Mouse (Mus musculus): ENCODE results near the gene Sema3c. TPM values are rescaled to one million over a fixed set of nuclear protein-coding genes. Genes with fewer than 3 reads are reported as not detected.

The Sema3c gene
- total and polyA plus RNA-seq, 2 experiments from 2014 or later, result 21.6 to 53.7 TPM

- H3K9ac ChIP-seq, result no peak overlapping the region
- no peaks in the 10 kb centered on the region for H3K4me1 ChIP-seq (ENCODE audit: insufficient read depth)
- no peak for ATAC-seq
- TF ChIP-seq CTCF (IDR thresholded peaks at IDR 0.05; ENCODE audit: low read depth), result no peak
- no peak overlapping the region for H3K27ac ChIP-seq (ENCODE audit: low read depth, low read length)
- H3K4me3 ChIP-seq (ENCODE audit: low read depth, low read length), result no peak overlapping the region
- no peaks in the 10 kb centered on the region for H3K27me3 ChIP-seq (ENCODE audit: insufficient read depth, low read length)
- H3K9me3 ChIP-seq (ENCODE audit: low read length), result no peaks in the 10 kb centered on the region
- 78% methylated on average over 5 of the region's 5 CpGs for WGBS
- H3K4me2 ChIP-seq (ENCODE audit: low read depth), result no peak overlapping the region
- H3K36me3 ChIP-seq (ENCODE audit: insufficient read depth), result no peaks in the 10 kb centered on the region
- no peak for DNase-seq
Measured at GRCm38 (mm10) chr5:17689604-17690003, 115.5 kb downstream of the Sema3c start.

DNA sequence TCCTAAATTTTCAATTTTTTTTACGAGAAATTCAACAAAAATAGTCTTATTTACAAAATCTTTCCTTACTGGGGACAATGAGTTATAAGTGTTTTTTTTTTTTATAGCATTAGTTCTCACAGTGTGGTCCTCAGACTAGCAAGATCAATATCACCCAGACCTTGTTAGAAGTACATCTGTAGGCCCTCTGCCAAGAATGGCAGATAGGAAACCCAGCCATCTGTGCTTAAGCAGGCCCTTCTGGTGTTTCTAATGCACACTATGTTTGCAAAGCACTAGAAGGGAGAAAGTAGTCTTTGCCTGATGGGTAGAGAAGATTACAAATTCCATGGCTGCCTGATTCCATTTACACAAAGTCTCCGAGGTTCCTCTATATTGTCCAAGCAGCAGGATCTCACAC, 121.3 kb downstream of the Sema3c start:
- Histone ChIP-seq H3K4me1 (ENCODE audit: insufficient read depth) (no peaks in the 10 kb centered on the region), H3K27ac (ENCODE audit: low read depth, low read length) (no peak overlapping the region), H3K27me3 (ENCODE audit: insufficient read depth, low read length) (no peaks in the 10 kb centered on the region), H3K36me3 (ENCODE audit: insufficient read depth) (no peaks in the 10 kb centered on the region), H3K9ac (no peak overlapping the region), H3K4me2 (ENCODE audit: low read depth) (no peak overlapping the region), H3K4me3 (ENCODE audit: low read depth, low read length) (no peak overlapping the region), H3K9me3 (ENCODE audit: low read length) (no peaks in the 10 kb centered on the region)
- WGBS, result 74% methylated on average over 2 of the region's 2 CpGs
- no peak for TF ChIP-seq CTCF (IDR thresholded peaks at IDR 0.05; ENCODE audit: low read depth)
- ATAC-seq (0 out of 2 replicates have a peak, but pooled peaks have one; percentile 16), DNase-seq (no peak)

GRCm38 (mm10) chr5:17698905-17699304, 124.8 kb downstream of the Sema3c start:
- H3K9me3 ChIP-seq (ENCODE audit: low read length), result no peaks in the 10 kb centered on the region
- ATAC-seq, result peak; percentile 29; the same call in 1 of the 2 replicates
- no peaks in the 10 kb centered on the region for H3K36me3 ChIP-seq (ENCODE audit: insufficient read depth)
- H3K4me2 ChIP-seq (ENCODE audit: low read depth), result no peak overlapping the region
- no peak overlapping the region for H3K27ac ChIP-seq (ENCODE audit: low read depth, low read length)
- DNase-seq, result peak; percentile 23
- no peak overlapping the region for H3K4me3 ChIP-seq (ENCODE audit: low read depth, low read length)
- H3K27me3 ChIP-seq (ENCODE audit: insufficient read depth, low read length), result no peaks in the 10 kb centered on the region
- no peak overlapping the region for H3K9ac ChIP-seq
- TF ChIP-seq CTCF (IDR thresholded peaks at IDR 0.05; ENCODE audit: low read depth), result no peak
- 66% methylated on average over 2 of the region's 2 CpGs for WGBS
- H3K4me1 ChIP-seq (ENCODE audit: insufficient read depth), result no peaks in the 10 kb centered on the region

DNA sequence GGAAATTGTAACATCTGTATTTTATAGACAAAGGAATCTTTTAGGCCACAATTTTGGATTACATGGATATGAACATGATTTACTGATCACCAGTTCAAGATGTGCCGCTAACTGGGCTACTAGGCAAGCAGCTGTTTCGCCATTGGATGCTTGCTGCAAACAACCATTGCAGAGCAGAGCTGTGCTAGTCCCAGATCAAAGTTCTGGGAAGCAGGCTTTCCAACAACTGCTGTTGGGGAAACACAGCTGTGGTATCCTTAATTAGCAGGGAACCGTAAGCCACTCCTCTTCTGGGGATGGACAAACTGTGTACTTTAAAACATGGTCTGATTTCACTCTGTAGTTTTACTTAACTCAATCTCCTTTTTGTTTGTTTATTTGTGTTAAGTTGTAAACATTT, 130.1 kb downstream of the Sema3c start:
- Histone ChIP-seq H3K4me1 (ENCODE audit: insufficient read depth) (no peaks in the 10 kb centered on the region), H3K9ac (no peak overlapping the region), H3K4me2 (ENCODE audit: low read depth) (no peak overlapping the region), H3K36me3 (ENCODE audit: insufficient read depth) (no peaks in the 10 kb centered on the region), H3K27me3 (ENCODE audit: insufficient read depth, low read length) (no peaks in the 10 kb centered on the region), H3K9me3 (ENCODE audit: low read length) (no peaks in the 10 kb centered on the region), H3K4me3 (ENCODE audit: low read depth, low read length) (no peak overlapping the region), H3K27ac (ENCODE audit: low read depth, low read length) (no peak overlapping the region)
- ATAC-seq, result peak; percentile 18; the same call in 1 of the 2 replicates
- no peak for TF ChIP-seq CTCF (IDR thresholded peaks at IDR 0.05; ENCODE audit: low read depth)
- no peak for DNase-seq
- 67% methylated on average over 3 of the region's 3 CpGs for WGBS

- no peak overlapping the region for H3K27ac ChIP-seq (ENCODE audit: low read depth, low read length)
- no peak for TF ChIP-seq CTCF (IDR thresholded peaks at IDR 0.05; ENCODE audit: low read depth)
- no peaks in the 10 kb centered on the region for H3K9me3 ChIP-seq (ENCODE audit: low read length)
- DNase-seq, result no peak
- no peak overlapping the region for H3K9ac ChIP-seq
- no peak overlapping the region for H3K4me2 ChIP-seq (ENCODE audit: low read depth)
- no peaks in the 10 kb centered on the region for H3K27me3 ChIP-seq (ENCODE audit: insufficient read depth, low read length)
- 50% methylated on average over 3 of the region's 3 CpGs for WGBS
- no peak overlapping the region for H3K4me3 ChIP-seq (ENCODE audit: low read depth, low read length)
- H3K4me1 ChIP-seq (ENCODE audit: insufficient read depth), result no peaks in the 10 kb centered on the region
- ATAC-seq, result no peak
- H3K36me3 ChIP-seq (ENCODE audit: insufficient read depth), result no peaks in the 10 kb centered on the region
Measured at GRCm38 (mm10) chr5:17707086-17707485, 133.0 kb downstream of the Sema3c start.

GRCm38 (mm10) chr5:17712374-17712773, 138.3 kb downstream of the Sema3c start:
- no peak for TF ChIP-seq CTCF (IDR thresholded peaks at IDR 0.05; ENCODE audit: low read depth)
- H3K9ac ChIP-seq, result no peak overlapping the region
- 36% methylated on average over 4 of the region's 4 CpGs for WGBS
- no peaks in the 10 kb centered on the region for H3K4me1 ChIP-seq (ENCODE audit: insufficient read depth)
- no peak for ATAC-seq
- H3K36me3 ChIP-seq (ENCODE audit: insufficient read depth), result no peaks in the 10 kb centered on the region
- H3K9me3 ChIP-seq (ENCODE audit: low read length), result no peaks in the 10 kb centered on the region
- H3K27ac ChIP-seq (ENCODE audit: low read depth, low read length), result no peak overlapping the region
- H3K4me2 ChIP-seq (ENCODE audit: low read depth), result no peak overlapping the region
- no peak for DNase-seq
- no peaks in the 10 kb centered on the region for H3K27me3 ChIP-seq (ENCODE audit: insufficient read depth, low read length)
- no peak overlapping the region for H3K4me3 ChIP-seq (ENCODE audit: low read depth, low read length)

DNA sequence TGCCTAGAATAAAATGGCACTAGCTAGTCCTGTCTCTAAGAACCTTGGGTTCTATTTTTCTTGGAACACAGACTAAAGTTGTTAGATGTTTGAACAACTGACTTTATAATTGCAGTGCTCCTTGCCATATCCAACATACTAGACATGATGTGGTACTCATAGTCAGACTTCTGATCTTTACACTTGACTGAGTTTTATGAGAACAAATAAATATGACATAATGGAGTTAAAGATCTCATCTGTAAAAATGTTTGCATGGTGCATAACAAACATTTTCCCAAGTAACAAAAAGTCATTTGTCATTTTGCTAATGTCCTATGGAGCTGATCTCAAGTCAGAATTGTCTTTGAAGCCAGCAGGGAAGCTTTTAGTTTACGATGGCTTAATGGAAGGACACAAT, 141.1 kb downstream of the Sema3c start:
- Histone ChIP-seq H3K9me3 (ENCODE audit: low read length) (no peaks in the 10 kb centered on the region), H3K4me1 (ENCODE audit: insufficient read depth) (no peaks in the 10 kb centered on the region), H3K27me3 (ENCODE audit: insufficient read depth, low read length) (no peaks in the 10 kb centered on the region), H3K27ac (ENCODE audit: low read depth, low read length) (no peak overlapping the region), H3K36me3 (ENCODE audit: insufficient read depth) (no peaks in the 10 kb centered on the region), H3K9ac (no peak overlapping the region), H3K4me2 (ENCODE audit: low read depth) (no peak overlapping the region), H3K4me3 (ENCODE audit: low read depth, low read length) (no peak overlapping the region)
- ATAC-seq (no peak), DNase-seq (no peak)
- 86% methylated on average over 1 of the region's 1 CpGs for WGBS
- no peak for TF ChIP-seq CTCF (IDR thresholded peaks at IDR 0.05; ENCODE audit: low read depth)

DNA sequence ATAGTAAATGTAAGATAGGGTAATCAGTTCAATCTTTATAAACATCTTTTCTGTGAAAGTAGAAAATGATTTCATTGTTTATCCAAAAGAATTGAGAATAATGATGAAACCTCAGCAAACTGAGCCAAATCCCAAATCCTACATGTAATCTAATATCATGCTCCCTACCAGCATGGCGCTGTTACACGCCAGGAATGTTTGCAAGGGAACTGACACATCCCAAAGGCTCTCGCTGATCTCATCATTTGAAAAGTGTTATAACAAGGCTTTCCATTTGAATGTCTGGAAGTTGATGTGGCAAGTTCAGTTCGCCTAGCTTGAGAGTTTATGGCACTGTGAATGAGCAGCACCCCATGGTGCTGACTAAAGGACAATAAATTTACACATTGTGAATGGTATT, 145.9 kb downstream of the Sema3c start:
- 69% methylated on average over 4 of the region's 4 CpGs for WGBS
- no peaks in the 10 kb centered on the region for H3K27me3 ChIP-seq (ENCODE audit: insufficient read depth, low read length)

More for the DNA sequence above, 145.9 kb downstream of the Sema3c start:
- Histone ChIP-seq H3K9ac (no peak overlapping the region), H3K36me3 (ENCODE audit: insufficient read depth) (no peaks in the 10 kb centered on the region), H3K4me1 (ENCODE audit: insufficient read depth) (no peaks in the 10 kb centered on the region), H3K9me3 (ENCODE audit: low read length) (no peaks in the 10 kb centered on the region), H3K4me2 (ENCODE audit: low read depth) (no peak overlapping the region), H3K27ac (ENCODE audit: low read depth, low read length) (no peak overlapping the region), H3K4me3 (ENCODE audit: low read depth, low read length) (no peak overlapping the region)
- DNase-seq (no peak), ATAC-seq (no peak)
- no peak for TF ChIP-seq CTCF (IDR thresholded peaks at IDR 0.05; ENCODE audit: low read depth)

All from forebrain, postnatal 0 days (tissue).